Mouse (Mus musculus): ENCODE data around the gene Gm10277.

- TF ChIP-seq CTCF (conservative IDR thresholded peaks at IDR 0.05 in 1 of 2, IDR thresholded peaks at IDR 0.05 in 1 of 2; ENCODE audit: low read depth in 2 of 2, low read length in 2 of 2), result no peak
- TF ChIP-seq MAZ (IDR thresholded peaks at IDR 0.05; ENCODE audit: low read depth, low read length), result no peak
- no peak for TF ChIP-seq MAFK (IDR thresholded peaks at IDR 0.05; ENCODE audit: insufficient replicate concordance, low read length)
- no peak for TF ChIP-seq POLR2A (IDR thresholded peaks at IDR 0.05; ENCODE audit: low read depth, low read length)
- TF ChIP-seq USF2 (conservative IDR thresholded peaks at IDR 0.05; ENCODE audit: low read depth, low read length), result no peak
- TF ChIP-seq RCOR1 (conservative IDR thresholded peaks at IDR 0.05; ENCODE audit: low read depth, low read length), result no peak
Observed at GRCm38 (mm10) chr11:77763673-77764340, 23.7 kb downstream of the Gm10277 start.

All from CH12.LX (cell line).